Mouse (Mus musculus) MEL (cell line): Measurements from ENCODE around the gene Cyp4a10.
"Not testable (repeated sequence)": the region's sequence is repeated elsewhere in the genome, so short reads cannot be mapped to it uniquely, and the experiment has no call there.

Experiments
- CHD1 ChIP-seq: IDR thresholded peaks from 2 replicates; pipeline ENCODE4 v1.6.1; 2012; ENCODE audit warnings: low read depth, mild to moderate bottlenecking, inconsistent platforms, low read length, improper control_type of control experiment
- CTCF ChIP-seq, 3 experiments: IDR thresholded peaks in 2 of 3; conservative IDR thresholded peaks in 1 of 3; 2 replicates each; pipeline ENCODE4 v1.5.1; 2011 to 2012; ENCODE audit warnings: low read length in 3 of 3, low read depth in 2 of 3, mild to moderate bottlenecking in 2 of 3, improper control_type of control experiment in 1 of 3, inconsistent platforms in 1 of 3, mixed read lengths in 1 of 3, moderate library complexity in 1 of 3; ENCODE audit not compliant: control insufficient read depth in 1 of 3, insufficient read depth in 1 of 3, poor library complexity in 1 of 3, severe bottlenecking in 1 of 3
- ELF1 ChIP-seq: IDR thresholded peaks from 2 replicates; pipeline ENCODE4 v1.6.1; 2014; ENCODE audit warnings: low read depth, mild to moderate bottlenecking, inconsistent platforms, low read length, improper control_type of control experiment, moderate library complexity
- EP300 ChIP-seq, 2 experiments: IDR thresholded peaks; 2 replicates each; pipeline ENCODE4 v1.6.1; 2011; ENCODE audit warnings: improper control_type of control experiment in 2 of 2, low read length in 2 of 2, low read depth in 1 of 2, mild to moderate bottlenecking in 1 of 2
- GATA1 ChIP-seq: IDR thresholded peaks from 2 replicates; pipeline ENCODE4 v1.6.1; 2011; ENCODE audit warnings: low read depth, low read length, improper control_type of control experiment
- HCFC1 ChIP-seq: IDR thresholded peaks from 2 replicates; pipeline ENCODE4 v1.6.1; 2012; ENCODE audit warnings: low read depth, mild to moderate bottlenecking, inconsistent platforms, low read length, improper control_type of control experiment, moderate library complexity
- MAX ChIP-seq: IDR thresholded peaks from 2 replicates; pipeline ENCODE4 v1.6.1; 2011; ENCODE audit warnings: low read length, improper control_type of control experiment
- NRF1 ChIP-seq: IDR thresholded peaks from 2 replicates; pipeline ENCODE4 v1.6.1; 2014; ENCODE audit warnings: low read depth, mild to moderate bottlenecking, inconsistent platforms, low read length, improper control_type of control experiment, moderate library complexity; ENCODE audit not compliant: poor library complexity, insufficient read depth, severe bottlenecking
- POLR2A ChIP-seq, 2 experiments: IDR thresholded peaks; 2 replicates each; pipeline ENCODE4 v1.6.1; 2011 to 2012; ENCODE audit warnings: low read length in 2 of 2, mild to moderate bottlenecking in 2 of 2, control low read depth in 1 of 2, improper control_type of control experiment in 1 of 2, low read depth in 1 of 2, moderate library complexity in 1 of 2; ENCODE audit not compliant: control insufficient read depth in 1 of 2, insufficient read depth in 1 of 2, poor library complexity in 1 of 2
- USF1 ChIP-seq: IDR thresholded peaks from 2 replicates; pipeline ENCODE4 v1.6.1; 2014; ENCODE audit warnings: low read depth, mild to moderate bottlenecking, inconsistent platforms, low read length, improper control_type of control experiment, moderate library complexity

- TF ChIP-seq POLR2A (IDR thresholded peaks at IDR 0.05; ENCODE audit: control insufficient read depth in 1 of 2, insufficient read depth in 1 of 2, low read depth in 1 of 2, low read length in 2 of 2, poor library complexity in 1 of 2); CTCF (IDR thresholded peaks at IDR 0.05 in 2 of 3, conservative IDR thresholded peaks at IDR 0.05 in 1 of 3; ENCODE audit: control insufficient read depth in 1 of 3, insufficient read depth in 1 of 3, low read depth in 2 of 3, low read length in 3 of 3, poor library complexity in 1 of 3, severe bottlenecking in 1 of 3); GATA1; HCFC1; USF1; NRF1; EP300 (IDR thresholded peaks at IDR 0.05; ENCODE audit: low read depth in 1 of 2, low read length in 2 of 2); CHD1; MAX; ELF1: not testable (repeated sequence)
Observed at GRCm38 (mm10) chr4:115564469-115565225, 46.6 kb downstream of the Cyp4a10 start.
